Mouse (Mus musculus) left cerebral cortex, adult 11 months (tissue): ENCODE measurements around the gene Serpina12.

Experiments
- DNase-seq: peaks from one replicate; pipeline ENCODE4 v3.0.0; 2022; ENCODE audit warnings: low spot score

Gene Serpina12

GRCm38 (mm10) chr12:104044343-104044742 is at the start of gene Serpina12:
Gene Serpina12, minus strand, starts transcription at chr12:104044443.
- no peak for DNase-seq

GRCm38 (mm10) chr12:104091303-104091702 is 47.1 kb upstream of the Serpina12 start:
- no peak for DNase-seq

- DNase-seq, result no peak
Measured at GRCm38 (mm10) chr12:104090119-104090518, 45.9 kb upstream of the Serpina12 start.

- DNase-seq, result no peak
Measured at GRCm38 (mm10) chr12:104072286-104072685, 28.0 kb upstream of the Serpina12 start.

DNA sequence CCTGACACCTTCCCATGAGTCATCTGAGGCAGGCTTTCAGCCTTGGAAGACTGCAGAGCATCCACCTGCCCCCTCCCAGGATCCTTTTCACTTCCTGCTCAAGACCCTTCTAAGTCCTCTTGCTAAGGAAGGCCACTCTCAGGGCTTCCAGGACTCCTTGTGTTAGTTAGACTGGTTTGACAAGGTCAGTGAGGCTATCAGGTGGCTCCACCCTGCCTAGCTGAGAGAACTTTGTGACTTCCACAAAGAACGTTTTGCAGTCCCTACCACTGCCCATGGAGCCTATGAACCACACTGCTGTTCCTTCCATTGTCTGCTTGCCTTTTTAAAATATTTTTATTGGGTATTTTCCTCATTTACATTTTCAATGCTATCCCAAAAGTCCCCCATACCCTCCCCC is 27.5 kb upstream of the Serpina12 start:
- no peak for DNase-seq

DNA sequence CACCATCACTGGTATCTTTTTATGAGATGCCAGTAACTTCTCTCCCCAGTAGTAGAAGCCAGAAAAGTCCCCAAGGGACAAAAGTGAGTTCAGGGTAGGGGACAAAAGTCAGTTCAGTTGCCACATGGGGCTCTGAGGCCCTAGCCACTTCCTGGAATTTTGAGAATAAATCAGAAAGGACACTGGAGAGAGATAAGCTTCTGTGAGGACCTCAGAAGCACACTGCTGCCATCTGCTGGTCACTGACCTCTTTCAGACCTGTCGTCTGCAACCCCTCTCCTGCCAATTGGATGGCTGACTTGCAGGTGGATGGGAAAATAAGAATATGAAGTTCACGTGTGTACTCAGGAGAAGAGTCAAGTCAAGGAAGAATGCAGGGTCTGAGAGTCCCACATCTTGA is 25.4 kb upstream of the Serpina12 start:
- DNase-seq, result peak; percentile 67

GRCm38 (mm10) chr12:104067549-104067948 is 23.3 kb upstream of the Serpina12 start:
- DNase-seq, result peak; percentile 59

- DNase-seq, result no peak
Measured at GRCm38 (mm10) chr12:104066241-104066640, 22.0 kb upstream of the Serpina12 start.

DNA sequence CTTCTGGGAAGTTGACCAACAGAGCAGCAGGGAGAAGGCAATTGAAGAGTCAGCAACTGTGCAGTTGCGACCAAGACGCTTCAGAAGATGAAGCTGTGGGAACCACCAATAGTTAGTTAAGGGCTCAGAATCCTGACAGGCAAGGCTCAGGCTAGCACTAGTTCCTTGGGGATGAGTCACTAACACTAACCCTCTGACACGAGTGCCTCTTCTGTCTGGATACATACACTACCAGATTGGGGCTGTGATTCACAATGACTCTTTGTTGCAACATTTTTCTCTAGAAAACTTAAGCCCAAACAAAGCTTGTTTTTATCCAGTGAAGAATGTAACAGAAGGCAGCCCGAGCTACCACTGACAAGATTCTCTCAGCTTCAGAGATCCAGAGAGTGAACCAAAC is 20.8 kb upstream of the Serpina12 start:
- no peak for DNase-seq

GRCm38 (mm10) chr12:104064532-104064931 is 20.3 kb upstream of the Serpina12 start:
- no peak for DNase-seq

- no peak for DNase-seq
Measured at GRCm38 (mm10) chr12:104061862-104062261, 17.6 kb upstream of the Serpina12 start.

DNA sequence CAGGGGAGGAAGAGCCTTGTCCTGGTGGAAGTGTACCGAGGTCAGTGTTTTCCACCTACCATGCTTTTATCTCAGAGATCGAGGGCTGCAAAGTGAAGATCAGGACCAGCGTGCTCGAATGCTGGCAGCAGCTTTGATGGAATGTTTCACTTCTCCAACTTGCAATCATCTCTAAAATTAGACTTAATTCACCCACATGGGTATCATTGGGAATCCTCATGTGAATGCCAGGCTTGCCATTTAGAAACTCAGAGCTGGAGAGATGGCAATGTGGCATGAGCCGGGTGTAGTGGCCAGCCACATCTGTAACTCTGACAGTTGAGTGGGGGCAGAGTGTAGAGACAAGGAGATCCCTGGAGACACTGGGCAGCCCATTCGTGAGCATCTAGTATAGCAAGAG is 15.9 kb upstream of the Serpina12 start:
- no peak for DNase-seq

- DNase-seq, result no peak
Measured at GRCm38 (mm10) chr12:104057531-104057930, 13.3 kb upstream of the Serpina12 start.

- peak; percentile 63 for DNase-seq
Measured at GRCm38 (mm10) chr12:104057050-104057449, 12.8 kb upstream of the Serpina12 start.

DNA sequence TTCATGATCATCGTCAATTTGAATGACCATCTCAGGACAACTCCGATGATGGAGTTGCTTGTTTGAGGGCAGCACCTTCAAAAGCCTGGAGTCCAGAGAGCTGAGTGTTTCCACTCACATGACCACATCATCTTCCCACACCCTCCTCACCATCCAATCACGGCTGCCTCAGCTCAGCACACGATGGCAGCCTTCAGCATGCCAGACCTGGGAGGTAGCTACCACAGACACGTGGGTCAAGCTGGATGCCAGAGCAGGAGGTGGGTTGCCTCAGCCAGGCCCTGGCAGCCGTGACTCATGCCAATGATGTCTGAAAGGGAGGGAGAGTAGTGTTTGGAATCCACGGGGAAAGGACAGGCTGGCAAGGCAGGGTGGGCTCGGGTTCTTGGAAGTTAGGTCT is 11.5 kb upstream of the Serpina12 start:
- no peak for DNase-seq

DNA sequence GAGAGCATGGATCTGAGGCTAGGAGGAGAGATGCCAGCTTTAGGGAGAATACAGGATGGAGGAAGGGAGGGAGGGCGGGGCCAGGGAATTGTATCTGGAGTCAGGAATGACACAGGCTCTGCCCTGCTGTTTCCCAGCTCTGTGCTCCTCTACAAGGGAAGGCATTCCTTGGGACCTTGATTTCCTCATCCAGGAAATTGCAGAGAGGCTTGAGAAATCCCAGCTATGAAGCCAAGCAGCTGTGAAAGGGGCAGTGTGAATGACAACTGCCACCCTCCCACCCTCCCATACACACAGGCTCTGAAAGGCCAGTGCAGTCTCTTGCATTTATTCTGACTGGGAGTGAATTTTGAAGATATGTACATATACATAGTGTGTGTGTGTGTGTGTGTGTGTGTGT is 9.8 kb upstream of the Serpina12 start:
- DNase-seq, result no peak

DNA sequence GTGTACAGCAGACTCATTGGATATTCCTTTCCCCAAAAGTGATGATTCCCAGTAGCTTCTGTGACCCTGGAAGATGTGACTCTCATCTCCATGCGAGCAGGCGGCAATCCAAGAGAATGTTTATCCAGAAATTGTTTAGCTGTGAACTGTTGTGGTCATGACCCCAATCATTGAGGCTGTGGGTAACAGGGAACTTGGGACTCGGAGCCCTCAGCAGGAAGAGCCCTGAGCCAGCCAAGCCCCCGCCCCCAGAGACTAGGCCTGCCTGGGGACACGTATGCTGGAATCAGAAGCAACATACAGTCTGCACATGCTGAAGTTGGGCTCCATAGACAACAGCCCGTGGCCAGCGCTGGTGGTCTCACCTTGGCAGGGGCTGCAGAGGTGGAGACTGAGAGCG is 1.5 kb upstream of the Serpina12 start:
- DNase-seq, result no peak

DNA sequence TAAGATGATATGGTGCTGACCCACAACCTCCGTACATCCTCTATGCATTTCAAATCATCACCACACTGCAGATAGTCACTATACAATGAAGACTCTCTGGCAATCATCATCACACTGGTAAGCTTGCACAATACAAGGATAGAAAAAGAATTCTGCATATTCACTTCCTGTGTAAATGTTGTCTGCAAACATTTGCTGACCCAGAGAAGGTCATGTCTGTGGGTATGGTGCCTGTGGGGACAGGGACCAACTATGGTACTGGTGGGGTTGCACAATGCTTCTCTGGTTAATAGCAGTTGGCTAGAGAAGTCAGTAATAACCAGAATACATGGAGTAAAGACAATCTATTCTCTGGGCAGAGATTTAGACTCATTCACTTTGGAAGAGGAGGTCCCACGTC is 1.5 kb downstream of the Serpina12 start:
- no peak for DNase-seq

- DNase-seq, result peak; percentile 46
Measured at GRCm38 (mm10) chr12:104041401-104041800, 2.8 kb downstream of the Serpina12 start.

GRCm38 (mm10) chr12:104038181-104038580 is 6.1 kb downstream of the Serpina12 start:
- DNase-seq, result no peak

GRCm38 (mm10) chr12:104033752-104034151 is 10.5 kb downstream of the Serpina12 start:
- DNase-seq, result no peak

DNA sequence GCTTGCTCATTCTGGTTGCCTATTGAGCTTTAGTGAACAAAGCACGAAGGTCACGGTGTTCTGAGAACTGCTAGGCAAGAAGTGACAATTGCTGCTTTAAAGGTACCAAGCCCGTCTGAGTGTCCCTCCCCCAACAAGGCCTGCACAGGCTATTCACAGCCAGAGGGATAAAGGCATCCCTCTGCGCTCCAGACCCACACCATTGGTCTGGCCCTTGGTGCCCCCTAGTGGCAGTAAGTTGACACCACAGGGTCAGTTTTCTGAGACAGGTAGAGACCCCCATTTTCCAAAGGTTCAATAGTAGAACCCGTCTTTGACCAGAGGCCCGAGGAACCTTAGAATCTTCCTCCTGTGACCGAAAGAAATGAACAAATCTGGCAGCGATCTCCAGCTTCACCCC is 14.3 kb downstream of the Serpina12 start:
- DNase-seq, result no peak

DNA sequence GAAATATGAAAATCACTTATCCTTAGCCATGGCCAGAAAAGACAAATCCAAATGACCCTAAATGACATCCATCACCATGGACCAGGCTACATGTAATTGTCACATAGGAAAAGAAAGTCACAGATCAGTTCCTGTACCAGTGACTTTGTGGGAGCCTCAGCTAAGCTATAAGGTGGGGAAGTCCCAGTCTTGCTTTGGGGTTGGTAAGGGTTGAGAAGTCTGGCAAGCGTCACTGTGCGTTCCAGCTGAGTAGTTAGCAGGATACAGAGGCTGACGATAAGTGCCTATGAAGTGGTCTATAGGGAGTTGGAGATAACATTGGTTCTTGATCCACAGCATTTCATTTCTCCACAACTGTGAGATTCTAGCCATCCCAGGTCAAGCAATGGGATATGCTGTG is 29.0 kb downstream of the Serpina12 start:
- no peak for DNase-seq

DNA sequence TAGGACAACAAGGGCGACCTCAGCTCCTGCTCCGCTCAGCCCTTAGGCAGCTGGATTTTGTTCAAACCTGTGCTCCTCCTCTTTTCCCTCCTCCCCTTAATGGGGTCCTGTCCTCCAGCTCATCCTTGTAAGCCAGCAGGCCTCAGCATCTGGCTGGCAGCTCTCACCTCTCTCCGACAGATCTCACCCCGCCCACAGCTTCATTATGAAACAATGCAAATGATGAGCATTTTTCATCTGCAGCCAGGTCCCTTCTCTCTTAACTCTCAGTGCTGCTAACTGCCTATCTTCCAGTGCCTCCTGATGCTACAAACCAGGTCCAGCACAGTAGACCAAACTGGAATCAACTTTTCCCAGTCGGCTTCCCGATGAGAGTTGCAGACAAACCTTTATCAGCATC is 30.6 kb downstream of the Serpina12 start, which contains the start of gene Serpina9:
Gene Serpina9, minus strand, starts transcription at position 136 of the 400 bp plus-strand sequence.
- no peak for DNase-seq

DNA sequence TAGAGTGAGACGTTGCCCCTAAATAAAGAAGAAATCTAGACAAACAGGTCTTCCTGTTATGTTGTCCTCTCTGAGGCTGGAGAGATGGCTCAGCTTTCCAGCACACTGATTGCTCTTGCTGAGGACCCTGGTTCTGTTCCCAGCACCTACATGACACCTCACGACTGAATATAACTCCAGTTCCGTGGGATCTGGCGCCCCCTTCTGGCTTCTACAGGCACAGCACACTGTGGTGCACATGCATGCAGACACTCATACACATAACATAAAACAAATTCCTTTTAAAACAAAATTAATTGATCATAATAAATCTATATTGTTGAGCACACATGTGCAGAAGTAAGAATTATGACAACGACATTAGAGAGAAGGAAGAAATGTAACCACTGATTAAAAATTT is 39.6 kb downstream of the Serpina12 start:
- no peak for DNase-seq
